Mouse (Mus musculus): ENCODE measurements around the gene Tnpo2.

Tnpo2 gene

DNA sequence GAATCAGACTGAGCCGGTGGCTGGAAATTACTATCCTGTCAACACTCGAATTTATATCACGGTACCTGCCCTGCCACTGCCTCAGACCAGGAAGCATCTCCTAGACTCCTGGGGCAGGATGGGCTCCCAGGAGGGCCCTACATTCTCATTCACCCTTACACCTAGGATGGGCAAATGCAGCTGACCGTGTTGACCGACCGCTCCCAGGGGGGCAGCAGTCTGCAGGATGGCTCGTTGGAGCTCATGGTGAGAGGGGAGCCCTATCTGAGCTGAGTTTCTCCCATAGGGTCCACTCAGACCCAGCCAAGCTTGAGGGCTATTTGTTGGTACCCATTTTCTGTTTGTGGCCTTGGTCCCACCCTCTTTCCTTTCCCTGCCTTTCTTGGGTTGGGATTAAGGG is 58.9 kb downstream of the Tnpo2 start:
- in situ Hi-C loops (cut with MboI, MseI): loop anchor here (10.0 to 25.0 kb wide), 2 partner anchors 79 to 442 kb away; no protein-coding TSS in a partner anchor

DNA sequence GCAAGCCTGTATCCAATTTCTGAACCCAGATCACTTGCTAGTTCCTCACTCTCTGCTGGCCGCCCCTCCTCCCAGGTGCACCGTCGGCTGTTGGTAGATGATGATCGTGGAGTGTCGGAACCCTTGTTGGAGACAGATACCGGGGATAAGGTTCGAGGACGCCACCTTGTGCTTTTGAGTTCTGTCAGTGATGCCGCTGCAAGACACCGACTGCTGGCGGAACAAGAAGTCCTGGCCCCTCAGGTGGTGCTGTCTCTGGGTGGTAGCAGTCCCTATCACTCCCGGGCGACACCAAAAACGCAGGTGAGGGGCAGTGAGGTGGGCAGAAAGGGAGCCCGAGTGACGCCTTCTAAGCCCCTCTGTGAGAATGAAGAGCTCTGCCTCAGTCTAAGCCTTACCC is 59.5 kb downstream of the Tnpo2 start:
- in situ Hi-C loops (cut with MboI, MseI): loop anchor here (10.0 to 25.0 kb wide), 2 partner anchors 79 to 441 kb away; no protein-coding TSS in a partner anchor

DNA sequence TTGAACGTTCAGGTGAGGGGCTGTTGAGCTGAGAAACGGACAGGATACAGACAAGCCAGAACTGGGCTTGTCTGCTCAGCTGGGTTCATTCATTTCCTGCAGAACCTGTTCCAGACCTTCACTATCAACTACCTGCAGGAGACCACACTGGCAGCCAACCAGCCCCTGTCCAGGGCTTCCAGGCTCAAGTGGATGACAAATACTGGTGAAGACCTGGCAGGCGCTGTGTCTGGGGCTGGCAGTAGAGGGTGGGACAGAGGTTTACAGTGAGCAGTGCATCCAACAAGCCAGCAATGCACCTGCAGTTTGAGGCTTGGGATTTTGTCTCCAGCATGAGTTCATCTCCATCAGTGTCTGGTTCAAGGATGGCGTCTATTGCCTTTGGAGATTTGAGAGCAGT is 60.1 kb downstream of the Tnpo2 start:
- in situ Hi-C loops (cut with MboI, MseI): loop anchor here (10.0 to 25.0 kb wide), 2 partner anchors 78 to 440 kb away; no protein-coding TSS in a partner anchor

GRCm38 (mm10) chr8:85100076-85100665 is 63.5 kb downstream of the Tnpo2 start:
- in situ Hi-C loops (cut with MboI, MseI): no loop called here

Measured in T-helper 17 cell (primary cell).